Mouse (Mus musculus) heart, embryonic 14.5 days (tissue): ENCODE data around the gene Pard3b. TPM values are rescaled to one million over a fixed set of nuclear protein-coding genes. Genes with fewer than 3 reads are reported as not detected.

Experiments used
- ATAC-seq: fragments of 200-750 bp; cut with Nextera tagmentation; 2 replicates; pipeline ENCODE4 v1.8.0; 2017; ENCODE audit warnings: low read depth, moderate TSS enrichment; ENCODE audit not compliant: insufficient number of reproducible peaks, insufficient read depth, low FRiP score
- H3K27ac ChIP-seq, 2 experiments: fragments of 200-500 bp in 1 of 2; fragments of 300-500 bp in 1 of 2; sonication (generic) in 1 of 2; replicated peaks in 1 of 2; 2 replicates each; pipeline ENCODE4 v1.5.1; 2012 to 2014; ENCODE audit warnings: low read depth in 2 of 2, low read length in 2 of 2, control low read depth in 1 of 2, mild to moderate bottlenecking in 1 of 2, mixed read lengths in 1 of 2; ENCODE audit not compliant: control insufficient read depth in 1 of 2, insufficient read depth in 1 of 2
- H3K27me3 ChIP-seq: fragments of 300-500 bp; sonication (generic); 2 replicates; pipeline ENCODE4 v1.6.1; 2014; ENCODE audit warnings: mild to moderate bottlenecking, low read length, control low read depth; ENCODE audit not compliant: control insufficient read depth, insufficient read depth
- H3K36me3 ChIP-seq: fragments of 300-500 bp; sonication (generic); 2 replicates; pipeline ENCODE4 v1.6.1; 2014; ENCODE audit warnings: mild to moderate bottlenecking, control low read depth, low read length, mixed read lengths; ENCODE audit not compliant: control insufficient read depth, insufficient read depth
- H3K4me1 ChIP-seq, 2 experiments: fragments of 200-500 bp in 1 of 2; fragments of 300-500 bp in 1 of 2; sonication (generic) in 1 of 2; 2 replicates each; pipeline ENCODE4 v1.6.1; 2012 to 2014; ENCODE audit warnings: low read length in 2 of 2, control low read depth in 1 of 2, mixed read lengths in 1 of 2; ENCODE audit not compliant: control insufficient read depth in 2 of 2, insufficient read depth in 2 of 2
- H3K4me2 ChIP-seq: fragments of 300-500 bp; sonication (generic); 2 replicates; pipeline ENCODE4 v1.6.1; 2014; ENCODE audit warnings: mild to moderate bottlenecking, low read length
- H3K4me3 ChIP-seq, 2 experiments: fragments of 200-500 bp in 1 of 2; fragments of 300-500 bp in 1 of 2; sonication (generic) in 1 of 2; 2 replicates each; pipeline ENCODE4 v1.5.1; 2012 to 2014; ENCODE audit warnings: low read length in 2 of 2, mild to moderate bottlenecking in 2 of 2, control low read depth in 1 of 2, low read depth in 1 of 2, moderate library complexity in 1 of 2; ENCODE audit not compliant: control insufficient read depth in 1 of 2, insufficient read depth in 1 of 2
- H3K9ac ChIP-seq: fragments of 300-500 bp; sonication (generic); 2 replicates; pipeline ENCODE4 v1.6.1; 2014; ENCODE audit warnings: mild to moderate bottlenecking, low read length
- H3K9me3 ChIP-seq: fragments of 300-500 bp; sonication (generic); 2 replicates; pipeline ENCODE4 v1.6.1; 2016; ENCODE audit warnings: low read length, control low read depth; ENCODE audit not compliant: control insufficient read depth
- WGBS: fragments of 180-500 bp; shearing (Covaris S2); extraction: QIAGEN DNeasy Blood & Tissue Kit; methylation state at CpG from one replicate; pipeline ENCODE4 v1.1.7; 2014; 5-methylcytosine and 5-hydroxymethylcytosine counted together
- polyA plus RNA-seq: library from polyadenylated mRNA; unstranded; fragments of >200 nt; fragmentation: Nextera tagmentation; extraction: Ambion mirVana; gene quantifications from 2 replicates; pipeline ENCODE4 v1.2.1, GENCODE M21; 2014

Pard3b gene
- polyA plus RNA-seq, 1 experiment from 2014 or later = 17.1 TPM

GRCm38 (mm10) chr1:62398261-62398660, 759.6 kb downstream of the Pard3b start:
- Histone ChIP-seq H3K27me3 (no peaks in the 10 kb centered on the region), H3K9me3 (no peaks in the 10 kb centered on the region), H3K36me3 (no peaks in the 10 kb centered on the region), H3K4me1 (no peaks in the 10 kb centered on the region), H3K4me2 (no peak overlapping the region), H3K27ac (no peak overlapping the region), H3K9ac (no peak overlapping the region), H3K4me3 (no peak overlapping the region)
- WGBS = 18% methylated on average over 3 of the region's 3 CpGs
- no peak for ATAC-seq

DNA sequence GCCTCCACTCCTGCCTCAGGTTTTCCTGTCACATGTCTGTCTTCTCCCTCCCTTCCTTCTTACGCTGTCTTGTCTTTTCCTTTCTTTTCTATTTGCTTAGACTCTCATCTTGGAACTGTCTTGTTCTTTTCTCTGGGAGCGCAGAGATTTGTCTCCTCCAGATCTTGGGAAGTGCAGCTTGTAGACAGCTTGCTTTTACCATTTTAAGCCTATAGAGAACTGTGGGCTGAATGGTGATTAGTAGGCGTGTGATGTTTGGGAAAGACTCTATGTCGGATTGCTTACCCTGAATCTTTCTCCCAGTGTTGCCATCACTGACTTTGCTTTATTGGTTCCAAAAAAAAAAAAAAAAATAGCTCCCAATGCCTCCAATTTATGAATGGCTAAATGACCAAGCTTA, 760.1 kb downstream of the Pard3b start:
- Histone ChIP-seq H3K27ac (no peak overlapping the region), H3K27me3 (no peaks in the 10 kb centered on the region), H3K4me2 (no peak overlapping the region), H3K9ac (no peak overlapping the region), H3K36me3 (no peaks in the 10 kb centered on the region), H3K4me3 (no peak overlapping the region), H3K4me1 (no peaks in the 10 kb centered on the region), H3K9me3 (no peaks in the 10 kb centered on the region)
- WGBS = 72% methylated on average over 4 of the region's 4 CpGs
- no peak for ATAC-seq

DNA sequence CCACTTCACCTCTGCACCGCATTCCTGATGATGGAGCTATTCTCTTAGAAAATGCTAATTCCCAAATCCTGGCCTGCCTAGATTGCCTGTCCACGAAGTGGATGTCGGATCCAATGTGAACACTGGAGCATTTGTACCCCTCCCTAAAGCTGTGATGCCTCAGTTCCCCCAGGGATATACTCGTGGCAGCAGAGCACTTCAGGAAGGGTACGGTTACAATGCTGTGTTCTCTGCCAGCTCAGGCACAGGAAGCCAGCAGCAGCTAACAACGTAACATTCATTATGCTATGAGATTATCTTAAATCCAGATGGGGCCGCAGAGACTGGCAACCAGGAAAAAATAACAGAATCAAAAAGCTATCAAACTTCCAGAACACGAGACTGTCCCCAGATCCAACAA, 766.4 kb downstream of the Pard3b start:
- Histone ChIP-seq H3K4me3 (no peak overlapping the region), H3K27ac (no peak overlapping the region), H3K36me3 (no peaks in the 10 kb centered on the region), H3K4me1 (0 out of 4 replicates have a peak, but pooled peaks cover 0 to 4% of the 10 kb centered on the region in 2 experiments), H3K27me3 (no peaks in the 10 kb centered on the region), H3K9me3 (no peaks in the 10 kb centered on the region), H3K4me2 (no peak overlapping the region), H3K9ac (no peak overlapping the region)
- WGBS = 56% methylated on average over 8 of the region's 8 CpGs
- ATAC-seq = no peak

DNA sequence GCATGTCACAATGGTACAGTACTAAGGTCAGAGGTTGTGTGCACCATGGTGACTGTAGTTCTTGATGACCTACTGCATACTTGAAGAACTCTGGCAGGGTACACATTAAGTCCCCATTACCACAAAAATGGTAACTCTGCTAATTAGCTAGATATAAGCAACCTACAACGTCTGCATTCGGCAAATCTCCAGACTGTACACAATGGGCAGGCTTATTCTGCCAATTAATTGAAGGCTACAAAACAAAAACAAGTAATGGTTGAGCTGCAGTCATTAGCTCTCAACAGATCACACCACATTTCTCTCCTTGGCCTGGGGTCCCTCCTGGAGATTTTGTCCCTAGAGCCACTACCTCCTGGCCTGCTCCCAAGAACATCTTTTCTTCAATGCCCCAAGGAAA, 772.7 kb downstream of the Pard3b start:
- no peak overlapping the region for H3K27ac ChIP-seq
- 0 out of 4 replicates have a peak, but pooled peaks cover 0 to 4% of the 10 kb centered on the region in 2 experiments for H3K4me1 ChIP-seq
- no peak overlapping the region for H3K4me2 ChIP-seq
- no peaks in the 10 kb centered on the region for H3K36me3 ChIP-seq
- H3K4me3 ChIP-seq = no peak overlapping the region
- no peak for ATAC-seq
- no peaks in the 10 kb centered on the region for H3K9me3 ChIP-seq
- no peaks in the 10 kb centered on the region for H3K27me3 ChIP-seq
- 95% methylated on average over 2 of the region's 2 CpGs for WGBS
- H3K9ac ChIP-seq = no peak overlapping the region

DNA sequence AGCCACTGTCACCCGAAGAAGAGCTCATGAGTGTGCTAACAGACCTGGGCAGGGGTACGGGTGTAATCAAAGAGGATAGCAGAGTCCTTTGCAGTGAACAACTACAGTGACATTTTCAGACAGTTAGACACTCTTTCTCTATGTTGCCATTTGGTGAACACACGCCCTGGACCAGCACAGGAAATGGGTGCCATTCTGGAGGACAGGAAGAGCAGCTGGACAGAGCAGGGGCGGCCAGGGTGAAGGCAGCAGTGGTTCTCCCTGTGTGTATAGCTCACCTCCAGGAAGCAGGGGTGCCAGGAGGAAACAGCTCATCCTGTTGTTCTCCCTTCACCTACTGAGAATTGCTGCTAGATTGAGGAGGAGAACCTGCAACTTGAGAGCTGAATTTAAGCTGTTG, 773.4 kb downstream of the Pard3b start:
- Histone ChIP-seq H3K9ac (no peak overlapping the region), H3K4me1 (peaks cover 3 to 8% of the 10 kb centered on the region in 2 experiments; a peak in 2 of 4 replicates), H3K4me2 (no peak overlapping the region), H3K9me3 (no peaks in the 10 kb centered on the region), H3K27me3 (no peaks in the 10 kb centered on the region), H3K36me3 (no peaks in the 10 kb centered on the region), H3K27ac (no peak overlapping the region), H3K4me3 (no peak overlapping the region)
- WGBS = 76% methylated on average over 4 of the region's 4 CpGs
- no peak for ATAC-seq

DNA sequence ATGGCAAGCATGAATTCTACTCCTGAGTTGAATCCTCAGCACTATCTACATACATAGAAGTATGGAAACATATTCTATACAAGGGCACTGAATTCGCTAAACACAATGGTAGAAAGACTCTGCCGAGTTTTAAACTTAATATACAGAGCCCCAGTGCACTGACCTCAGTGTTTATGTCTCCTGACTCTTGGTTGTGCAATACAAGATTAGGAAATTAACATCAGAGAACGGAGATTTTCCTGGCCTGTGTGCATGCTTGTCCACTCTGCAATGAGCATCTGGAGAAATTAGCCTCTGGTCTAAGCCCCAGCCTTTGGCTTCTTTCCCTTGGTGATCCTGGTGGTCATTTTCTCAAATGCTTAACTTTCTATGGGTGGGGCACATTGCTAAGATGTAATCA, 774.4 kb downstream of the Pard3b start:
- Histone ChIP-seq H3K27ac (no peak overlapping the region), H3K36me3 (no peaks in the 10 kb centered on the region), H3K9ac (no peak overlapping the region), H3K27me3 (no peaks in the 10 kb centered on the region), H3K4me1 (peaks cover 4% of the 10 kb centered on the region in 2 experiments; a peak in 2 of 4 replicates), H3K4me3 (no peak overlapping the region), H3K4me2 (no peak overlapping the region), H3K9me3 (no peaks in the 10 kb centered on the region)
- ATAC-seq = no peak
- WGBS = 81% methylated on average over 3 of the region's 3 CpGs

GRCm38 (mm10) chr1:62414521-62414920, 775.9 kb downstream of the Pard3b start:
- H3K36me3 ChIP-seq = no peaks in the 10 kb centered on the region
- H3K27ac ChIP-seq = no peak overlapping the region
- no peaks in the 10 kb centered on the region for H3K27me3 ChIP-seq
- H3K4me3 ChIP-seq = no peak overlapping the region
- 41% methylated on average over 6 of the region's 6 CpGs for WGBS
- H3K9ac ChIP-seq = no peak overlapping the region
- no peak for ATAC-seq
- no peak overlapping the region for H3K4me2 ChIP-seq
- peaks cover 4% of the 10 kb centered on the region in 2 experiments; a peak in 2 of 4 replicates for H3K4me1 ChIP-seq
- H3K9me3 ChIP-seq = no peaks in the 10 kb centered on the region

GRCm38 (mm10) chr1:62416627-62417374, 778.2 kb downstream of the Pard3b start:
- ATAC-seq = no peak
- 61% methylated on average over 10 of the region's 10 CpGs for WGBS
- H3K36me3 ChIP-seq = no peaks in the 10 kb centered on the region
- H3K4me1 ChIP-seq = peaks cover 4% of the 10 kb centered on the region in 2 experiments; a peak in 2 of 4 replicates
- no peak overlapping the region for H3K9ac ChIP-seq
- H3K4me3 ChIP-seq = no peak overlapping the region
- no peak overlapping the region for H3K4me2 ChIP-seq
- no peaks in the 10 kb centered on the region for H3K9me3 ChIP-seq
- no peak overlapping the region for H3K27ac ChIP-seq
- H3K27me3 ChIP-seq = no peaks in the 10 kb centered on the region
